Mouse (Mus musculus) neural tube, embryonic 15.5 days (tissue): ENCODE measurements around the gene Zfp30. TPM values are rescaled to one million over a fixed set of nuclear protein-coding genes. Genes with fewer than 3 reads are reported as not detected.

ENCODE experiments used
- ATAC-seq: fragments of 200-750 bp; cut with Nextera tagmentation; 2 replicates; pipeline ENCODE4 v1.8.0; 2017; ENCODE audit warnings: mild to moderate bottlenecking, moderate TSS enrichment, moderate library complexity; ENCODE audit not compliant: low FRiP score
- H3K27ac ChIP-seq: fragments of 300-500 bp; sonication (generic); replicated peaks from 2 replicates; pipeline ENCODE4 v1.5.1; 2015; ENCODE audit warnings: mild to moderate bottlenecking, inconsistent platforms
- H3K27me3 ChIP-seq: fragments of 300-500 bp; sonication (generic); replicated peaks from 2 replicates; pipeline ENCODE4 v1.6.1; 2015; ENCODE audit warnings: inconsistent platforms
- H3K36me3 ChIP-seq: fragments of 300-500 bp; sonication (generic); 2 replicates; pipeline ENCODE4 v1.6.1; 2015; ENCODE audit warnings: inconsistent platforms
- H3K4me1 ChIP-seq: fragments of 300-500 bp; sonication (generic); 2 replicates; pipeline ENCODE4 v1.6.1; 2015; ENCODE audit warnings: inconsistent platforms
- H3K4me2 ChIP-seq: fragments of 300-500 bp; sonication (generic); 2 replicates; pipeline ENCODE4 v1.6.1; 2015; ENCODE audit warnings: inconsistent platforms, mild to moderate bottlenecking, moderate library complexity
- H3K4me3 ChIP-seq: fragments of 300-500 bp; sonication (generic); replicated peaks from 2 replicates; pipeline ENCODE4 v1.5.1; 2015; ENCODE audit warnings: mild to moderate bottlenecking, inconsistent platforms
- H3K9ac ChIP-seq: fragments of 300-500 bp; sonication (generic); replicated peaks from 2 replicates; pipeline ENCODE4 v1.6.1; 2015; ENCODE audit warnings: mild to moderate bottlenecking, inconsistent platforms
- H3K9me3 ChIP-seq: fragments of 300-500 bp; sonication (generic); replicated peaks from 2 replicates; pipeline ENCODE4 v1.6.1; 2016; ENCODE audit warnings: inconsistent platforms
- WGBS: fragments of 180-500 bp; shearing (Covaris S2); methylation state at CpG from one replicate; pipeline ENCODE4 v1.1.7; 2015; ENCODE audit warnings: mixed read lengths; 5-methylcytosine and 5-hydroxymethylcytosine counted together
- polyA plus RNA-seq: library from polyadenylated mRNA; unstranded; fragments of >200 nt; fragmentation: Nextera tagmentation; extraction: Ambion mirVana; gene quantifications from 2 replicates; pipeline ENCODE4 v1.2.1, GENCODE M21; 2015

The Zfp30 gene
- 10.2 and 11.8 TPM in 2 replicates for polyA plus RNA-seq

- ATAC-seq, result peak; percentile 98
- H3K4me1 ChIP-seq, result peaks cover 29% of the 10 kb centered on the region
- H3K4me2 ChIP-seq, result peak within 1 kb of the TSS; percentile 77
- peak within 1 kb of the TSS; percentile 94 for H3K27ac ChIP-seq
- peak within 1 kb of the TSS; percentile 92 for H3K4me3 ChIP-seq
- no peaks in the 10 kb centered on the region for H3K27me3 ChIP-seq
- under 1% methylated on average over 45 of the region's 45 CpGs for WGBS
- no peaks in the 10 kb centered on the region for H3K9me3 ChIP-seq
- H3K9ac ChIP-seq, result peak within 1 kb of the TSS; percentile 89
- H3K36me3 ChIP-seq, result peaks cover 20% of the 10 kb centered on the region
Measured at GRCm38 (mm10) chr7:29783871-29784551, at the start of gene Zfp30. Gene Zfp30, plus strand, starts transcription at chr7:29783998.

GRCm38 (mm10) chr7:29742258-29742657, 41.5 kb upstream of the Zfp30 start:
- no peaks in the 10 kb centered on the region for H3K36me3 ChIP-seq
- no peak for ATAC-seq
- H3K9ac ChIP-seq, result no peak overlapping the region
- no peak overlapping the region for H3K4me2 ChIP-seq
- no peaks in the 10 kb centered on the region for H3K4me1 ChIP-seq
- 88% methylated on average over 3 of the region's 3 CpGs for WGBS
- H3K27me3 ChIP-seq, result no peaks in the 10 kb centered on the region
- no peak overlapping the region for H3K4me3 ChIP-seq
- H3K9me3 ChIP-seq, result no peaks in the 10 kb centered on the region
- no peak overlapping the region for H3K27ac ChIP-seq

- no peaks in the 10 kb centered on the region for H3K36me3 ChIP-seq
- no peak overlapping the region for H3K27ac ChIP-seq
- H3K9me3 ChIP-seq, result no peaks in the 10 kb centered on the region
- 82% methylated on average over 5 of the region's 5 CpGs for WGBS
- ATAC-seq, result no peak
- no peak overlapping the region for H3K4me2 ChIP-seq
- no peaks in the 10 kb centered on the region for H3K27me3 ChIP-seq
- no peak overlapping the region for H3K4me3 ChIP-seq
- H3K9ac ChIP-seq, result no peak overlapping the region
- no peaks in the 10 kb centered on the region for H3K4me1 ChIP-seq
Measured at GRCm38 (mm10) chr7:29760476-29760875, 23.3 kb upstream of the Zfp30 start.

GRCm38 (mm10) chr7:29764702-29765101, 19.1 kb upstream of the Zfp30 start:
- ATAC-seq, result no peak
- WGBS, result 84% methylated on average over 7 of the region's 7 CpGs

GRCm38 (mm10) chr7:29767058-29767686, 16.6 kb upstream of the Zfp30 start:
- H3K27me3 ChIP-seq, result no peaks in the 10 kb centered on the region
- peak overlapping the region; percentile 86 for H3K27ac ChIP-seq
- peak overlapping the region; percentile 80 for H3K4me2 ChIP-seq
- no peaks in the 10 kb centered on the region for H3K9me3 ChIP-seq
- H3K36me3 ChIP-seq, result peaks cover 6% of the 10 kb centered on the region; the same call in 1 of the 2 replicates
- H3K9ac ChIP-seq, result peak overlapping the region; percentile 45
- H3K4me1 ChIP-seq, result peaks cover 33% of the 10 kb centered on the region
- ATAC-seq, result peak; percentile 67
- under 1% methylated on average over 15 of the region's 15 CpGs for WGBS
- peak overlapping the region; percentile 78 for H3K4me3 ChIP-seq

More at GRCm38 (mm10) chr7:29764702-29765101, 19.1 kb upstream of the Zfp30 start:
- Histone ChIP-seq H3K4me1 (peaks cover 24% of the 10 kb centered on the region), H3K27ac (no peak overlapping the region), H3K9me3 (no peaks in the 10 kb centered on the region), H3K4me3 (no peak overlapping the region), H3K27me3 (no peaks in the 10 kb centered on the region), H3K4me2 (no peak overlapping the region), H3K36me3 (no peaks in the 10 kb centered on the region), H3K9ac (no peak overlapping the region)

- H3K4me2 ChIP-seq, result peak within 1 kb of the TSS; percentile 80
- H3K9me3 ChIP-seq, result no peaks in the 10 kb centered on the region
- H3K27ac ChIP-seq, result peak within 1 kb of the TSS; percentile 86
- peaks cover 33% of the 10 kb centered on the region for H3K4me1 ChIP-seq
- peak; percentile 93 for ATAC-seq
- H3K4me3 ChIP-seq, result peak within 1 kb of the TSS; percentile 78
- peak within 1 kb of the TSS; percentile 69 for H3K9ac ChIP-seq
- peaks cover 12% of the 10 kb centered on the region for H3K36me3 ChIP-seq
- no peaks in the 10 kb centered on the region for H3K27me3 ChIP-seq
- WGBS, result under 1% methylated on average over 32 of the region's 32 CpGs
Measured at GRCm38 (mm10) chr7:29768090-29768900, 15.5 kb upstream of the Zfp30 start, which contains the start of gene Zfp84. Gene Zfp84, plus strand, starts transcription at chr7:29768552.

- Histone ChIP-seq H3K27me3 (no peaks in the 10 kb centered on the region), H3K9me3 (no peaks in the 10 kb centered on the region), H3K36me3 (peaks cover 19% of the 10 kb centered on the region), H3K4me1 (peaks cover 33% of the 10 kb centered on the region), H3K4me3 (peak overlapping the region; percentile 78), H3K27ac (peak overlapping the region; percentile 86), H3K9ac (peak overlapping the region; percentile 69), H3K4me2 (peak overlapping the region; percentile 80)
- no peak for ATAC-seq
- WGBS, result 7% methylated on average over 10 of the region's 10 CpGs
Measured at GRCm38 (mm10) chr7:29768980-29769379, 14.8 kb upstream of the Zfp30 start.

GRCm38 (mm10) chr7:29773503-29773902, 10.3 kb upstream of the Zfp30 start:
- Histone ChIP-seq H3K4me3 (no peak overlapping the region), H3K9me3 (no peaks in the 10 kb centered on the region), H3K27me3 (no peaks in the 10 kb centered on the region), H3K27ac (no peak overlapping the region), H3K4me2 (no peak overlapping the region), H3K4me1 (peaks cover 17% of the 10 kb centered on the region), H3K36me3 (peaks cover 62% of the 10 kb centered on the region), H3K9ac (no peak overlapping the region)
- ATAC-seq, result no peak
- 92% methylated on average over 7 of the region's 7 CpGs for WGBS

GRCm38 (mm10) chr7:29774371-29774770, 9.4 kb upstream of the Zfp30 start:
- no peak overlapping the region for H3K4me3 ChIP-seq
- WGBS, result 85% methylated on average over 3 of the region's 3 CpGs
- ATAC-seq, result no peak
- H3K27ac ChIP-seq, result no peak overlapping the region
- no peak overlapping the region for H3K9ac ChIP-seq
- no peaks in the 10 kb centered on the region for H3K27me3 ChIP-seq
- peaks cover 68% of the 10 kb centered on the region for H3K36me3 ChIP-seq
- peaks cover 12% of the 10 kb centered on the region for H3K4me1 ChIP-seq
- no peak overlapping the region for H3K4me2 ChIP-seq
- H3K9me3 ChIP-seq, result no peaks in the 10 kb centered on the region

GRCm38 (mm10) chr7:29776568-29776967, 7.2 kb upstream of the Zfp30 start:
- H3K27ac ChIP-seq, result no peak overlapping the region
- H3K4me1 ChIP-seq, result no peaks in the 10 kb centered on the region
- peaks cover 71% of the 10 kb centered on the region for H3K36me3 ChIP-seq
- WGBS, result 97% methylated on average over 19 of the region's 19 CpGs
- no peaks in the 10 kb centered on the region for H3K9me3 ChIP-seq
- H3K4me3 ChIP-seq, result no peak overlapping the region
- no peak for ATAC-seq
- no peaks in the 10 kb centered on the region for H3K27me3 ChIP-seq
- H3K9ac ChIP-seq, result no peak overlapping the region
- no peak overlapping the region for H3K4me2 ChIP-seq

GRCm38 (mm10) chr7:29777372-29777771, 6.4 kb upstream of the Zfp30 start:
- H3K4me2 ChIP-seq, result no peak overlapping the region
- no peak overlapping the region for H3K4me3 ChIP-seq
- H3K27me3 ChIP-seq, result no peaks in the 10 kb centered on the region
- 96% methylated on average over 10 of the region's 10 CpGs for WGBS
- ATAC-seq, result no peak
- H3K36me3 ChIP-seq, result peaks cover 63% of the 10 kb centered on the region
- H3K9ac ChIP-seq, result no peak overlapping the region
- H3K4me1 ChIP-seq, result no peaks in the 10 kb centered on the region
- no peak overlapping the region for H3K27ac ChIP-seq
- no peaks in the 10 kb centered on the region for H3K9me3 ChIP-seq
